Mouse (Mus musculus): ENCODE data around the gene Phf23. TPM values are rescaled to one million over a fixed set of nuclear protein-coding genes. Genes with fewer than 3 reads are reported as not detected.
A peak's percentile ranks its signal among the peaks of the same experiment; 100 is the strongest.

Gene Phf23
- total RNA-seq, 2 experiments from 2014 or later = 54.6 to 57.1 TPM

GRCm38 (mm10) chr11:70020731-70021263 lies 25.2 kb downstream of the Phf23 start:
- peak; percentile 67 to 76 for DNase-seq

DNA sequence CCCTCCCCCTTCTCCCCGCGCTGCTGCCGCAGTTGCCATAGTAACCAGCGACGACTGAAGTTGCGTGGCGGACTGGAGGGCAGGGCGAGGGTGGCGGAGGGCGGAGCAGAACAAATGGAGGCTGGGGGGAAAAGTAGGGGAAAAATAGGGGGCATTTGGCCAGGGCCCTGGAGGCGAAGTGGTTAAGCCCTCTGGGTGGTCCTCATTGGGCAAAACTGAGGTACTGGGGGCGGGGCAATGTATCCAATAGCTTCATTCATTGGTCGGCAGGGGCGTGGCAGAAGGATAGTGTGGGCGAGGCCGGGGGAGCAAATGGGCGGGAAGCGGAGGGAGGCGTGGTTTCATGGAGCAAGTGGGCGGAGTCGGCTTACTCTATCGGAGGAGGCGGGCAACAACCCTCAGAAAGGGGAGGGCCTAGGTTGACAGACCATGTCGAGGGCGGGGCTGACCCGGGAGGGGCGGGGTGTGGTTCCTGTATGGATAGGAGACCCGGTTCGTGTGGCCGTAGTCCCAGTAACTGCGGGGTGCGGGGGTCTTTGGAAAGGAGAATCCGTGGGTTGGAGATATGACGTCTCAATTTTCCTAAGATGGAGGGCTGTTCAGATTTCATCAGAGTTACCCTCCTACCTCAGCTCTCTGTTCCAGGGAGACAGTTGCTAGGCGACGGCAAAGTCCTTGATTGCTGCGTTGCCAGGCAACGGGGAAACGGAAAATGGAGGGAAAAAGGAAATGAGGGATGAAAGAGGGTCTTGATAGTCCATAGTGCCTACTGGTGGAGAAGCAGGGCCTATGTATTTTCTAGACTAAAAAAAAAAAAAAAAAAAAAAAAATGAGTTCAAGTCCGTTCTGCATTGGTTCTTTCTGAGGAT lies 25.9 kb downstream of the Phf23 start:
- peak; percentile 96 to 97 for DNase-seq

GRCm38 (mm10) chr11:70023481-70024150 lies 28.0 kb downstream of the Phf23 start:
- peak in 1 of 2 experiments; percentile 62 for DNase-seq

DNA sequence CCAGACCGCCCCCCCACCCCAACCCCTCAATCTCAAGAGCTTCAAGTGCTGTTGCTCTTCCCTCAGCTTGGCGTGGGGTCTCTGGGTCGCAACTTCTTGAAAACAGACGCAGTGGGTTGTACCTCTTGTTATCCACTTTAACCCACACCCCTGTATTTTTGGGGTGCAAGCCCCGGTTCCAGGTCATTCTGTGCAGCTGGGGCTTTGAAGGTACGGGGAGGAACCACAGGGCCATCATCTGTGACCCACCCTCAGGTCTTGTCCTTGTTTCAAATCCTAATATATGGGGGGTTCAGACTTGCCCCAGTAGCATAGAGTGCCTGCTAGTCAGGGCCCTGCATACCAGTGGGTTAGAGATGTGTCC lies 28.6 kb downstream of the Phf23 start:
- DNase-seq = no peak

DNA sequence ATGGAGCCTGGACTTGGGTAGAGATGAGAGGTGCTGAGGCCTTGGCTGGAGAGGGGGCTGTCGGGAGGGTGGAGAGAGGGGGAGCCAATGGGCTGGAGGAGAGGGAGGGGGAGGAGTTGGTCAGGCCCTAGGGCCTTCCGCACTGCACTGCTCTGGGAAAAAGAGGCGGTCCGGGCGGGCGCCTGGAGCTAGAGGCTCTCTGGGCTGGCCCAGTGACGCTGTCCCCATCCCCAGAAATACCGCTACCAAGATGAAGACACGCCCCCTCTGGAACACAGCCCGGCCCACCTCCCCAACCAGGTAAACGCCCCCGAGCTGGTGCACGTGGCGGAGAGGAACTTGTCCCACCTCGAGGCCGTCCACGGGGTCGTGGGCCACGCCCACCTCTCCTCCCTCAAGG lies 31.1 kb downstream of the Phf23 start:
- DNase-seq = peak in 1 of 2 experiments; percentile 65

DNA sequence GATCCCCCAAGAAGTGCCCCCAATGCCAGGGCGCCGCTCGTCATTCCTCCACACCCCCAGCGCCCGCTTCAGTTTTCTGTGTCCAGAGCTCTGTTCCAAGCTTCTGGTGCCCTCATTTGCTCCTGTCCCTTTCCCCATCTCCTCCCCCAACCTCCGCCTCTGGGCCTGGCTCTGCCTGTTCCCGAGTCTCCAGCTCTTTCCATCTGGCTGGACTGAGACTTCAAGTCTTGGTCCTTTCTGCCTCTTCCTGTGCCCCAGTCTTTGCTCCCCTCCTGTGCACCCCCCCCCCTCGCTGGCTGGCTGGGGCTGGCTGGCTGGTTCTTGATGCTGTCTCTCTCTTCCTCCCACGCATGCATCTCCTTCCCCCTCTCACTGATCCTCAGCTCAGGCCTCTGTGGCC lies 31.8 kb downstream of the Phf23 start:
- no peak for DNase-seq

- DNase-seq = no peak
Measured at GRCm38 (mm10) chr11:70028401-70029129, 33.0 kb downstream of the Phf23 start.

DNA sequence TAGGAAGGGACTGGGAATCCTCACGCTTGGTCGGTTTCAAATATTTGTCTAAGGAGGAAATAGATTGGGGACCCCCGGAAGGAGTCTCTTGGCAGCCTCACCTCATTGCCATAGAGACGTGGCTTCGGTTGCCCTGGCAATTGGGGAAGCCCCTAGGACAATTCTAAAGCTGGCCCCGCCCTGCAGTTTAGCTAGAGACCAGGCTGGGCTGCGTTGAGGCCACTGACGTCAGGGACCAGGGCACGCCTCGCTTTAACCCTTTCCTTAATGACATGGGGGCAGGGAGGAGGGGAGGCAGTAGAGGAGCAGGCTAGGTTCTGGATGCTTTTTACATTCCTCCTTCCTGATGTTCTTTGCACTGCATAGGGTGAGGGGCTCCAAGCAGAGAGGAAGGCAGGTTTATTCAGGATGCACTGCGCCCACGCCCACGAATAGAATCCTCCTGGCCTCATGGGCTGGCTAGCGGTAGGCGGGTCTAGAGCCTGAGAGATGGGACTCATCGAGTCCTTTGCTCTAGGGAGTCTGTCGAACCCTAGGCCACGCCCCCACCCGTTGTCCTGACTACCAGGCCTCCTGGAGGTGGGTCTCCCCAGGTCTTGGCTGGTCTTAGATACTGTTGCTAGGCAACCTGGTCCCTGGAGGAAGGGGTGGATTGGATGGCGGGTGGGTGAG lies 33.7 kb downstream of the Phf23 start:
- peak; percentile 54 to 70 for DNase-seq

- DNase-seq = no peak
Measured at GRCm38 (mm10) chr11:70029829-70030550, 34.4 kb downstream of the Phf23 start.

DNA sequence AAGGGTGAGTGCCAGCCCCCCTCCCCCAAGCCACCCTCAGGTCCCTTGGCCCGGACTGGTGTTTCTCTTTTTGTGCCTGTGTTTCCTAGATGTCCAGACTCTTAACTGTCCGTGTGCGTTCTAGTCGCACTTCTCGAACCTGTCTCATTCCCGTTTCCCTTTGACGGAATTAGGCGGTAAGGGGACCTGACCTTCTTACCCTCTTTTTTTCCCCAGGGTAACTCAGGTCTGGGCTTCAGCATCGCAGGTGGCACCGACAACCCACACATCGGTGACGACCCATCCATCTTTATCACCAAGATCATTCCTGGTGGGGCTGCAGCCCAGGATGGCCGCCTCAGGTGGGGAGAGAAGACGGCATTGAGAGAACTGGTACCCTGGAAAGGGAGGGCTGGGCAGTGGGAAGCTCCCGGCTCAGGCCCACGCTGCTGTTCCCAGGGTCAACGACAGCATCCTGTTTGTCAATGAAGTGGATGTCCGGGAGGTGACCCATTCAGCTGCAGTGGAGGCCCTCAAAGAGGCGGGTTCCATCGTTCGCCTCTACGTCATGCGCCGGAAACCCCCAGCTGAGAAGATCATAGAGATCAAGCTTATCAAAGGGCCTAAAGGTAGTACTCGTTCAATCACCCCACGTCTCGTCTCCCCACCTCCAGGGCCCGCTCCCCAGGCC lies 35.2 kb downstream of the Phf23 start:
- no peak for DNase-seq

DNA sequence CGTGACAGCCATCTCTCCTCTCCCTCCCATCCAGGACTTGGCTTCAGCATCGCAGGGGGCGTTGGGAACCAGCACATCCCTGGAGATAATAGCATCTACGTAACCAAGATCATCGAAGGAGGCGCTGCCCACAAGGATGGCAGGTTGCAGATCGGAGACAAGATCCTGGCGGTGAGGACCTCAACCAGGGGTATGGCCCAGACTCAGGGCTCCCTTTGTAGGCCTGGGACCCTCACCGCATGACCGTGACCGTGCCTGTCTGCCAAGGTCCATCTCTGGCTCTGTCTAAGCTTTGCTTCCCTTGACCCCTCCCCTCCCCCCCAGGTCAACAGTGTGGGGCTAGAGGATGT lies 35.7 kb downstream of the Phf23 start:
- no peak for DNase-seq

GRCm38 (mm10) chr11:70038174-70038573 lies 42.6 kb downstream of the Phf23 start:
- no peak for DNase-seq

GRCm38 (mm10) chr11:70039631-70040030 lies 44.1 kb downstream of the Phf23 start:
- no peak for DNase-seq

DNA sequence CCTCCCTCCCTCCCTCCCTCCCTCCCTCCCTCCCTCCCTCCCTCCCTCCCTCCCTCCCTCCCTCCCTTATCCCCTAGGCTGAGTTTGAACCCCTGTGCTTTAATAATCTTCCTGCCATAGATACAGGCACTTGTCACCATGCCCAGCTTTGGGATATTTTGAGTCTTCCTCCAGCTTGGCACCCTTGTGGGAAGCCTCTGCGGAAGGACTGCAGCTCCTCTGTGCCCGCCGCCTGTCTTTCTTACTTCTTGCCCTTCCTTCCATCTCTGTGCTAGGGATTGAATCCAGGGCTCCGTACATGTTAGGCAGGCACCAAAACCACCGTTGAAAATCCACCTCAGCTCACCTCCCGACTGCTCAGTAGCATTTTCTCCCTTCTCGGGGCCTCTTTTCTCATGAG lies 44.6 kb downstream of the Phf23 start:
- no peak for DNase-seq

DNA sequence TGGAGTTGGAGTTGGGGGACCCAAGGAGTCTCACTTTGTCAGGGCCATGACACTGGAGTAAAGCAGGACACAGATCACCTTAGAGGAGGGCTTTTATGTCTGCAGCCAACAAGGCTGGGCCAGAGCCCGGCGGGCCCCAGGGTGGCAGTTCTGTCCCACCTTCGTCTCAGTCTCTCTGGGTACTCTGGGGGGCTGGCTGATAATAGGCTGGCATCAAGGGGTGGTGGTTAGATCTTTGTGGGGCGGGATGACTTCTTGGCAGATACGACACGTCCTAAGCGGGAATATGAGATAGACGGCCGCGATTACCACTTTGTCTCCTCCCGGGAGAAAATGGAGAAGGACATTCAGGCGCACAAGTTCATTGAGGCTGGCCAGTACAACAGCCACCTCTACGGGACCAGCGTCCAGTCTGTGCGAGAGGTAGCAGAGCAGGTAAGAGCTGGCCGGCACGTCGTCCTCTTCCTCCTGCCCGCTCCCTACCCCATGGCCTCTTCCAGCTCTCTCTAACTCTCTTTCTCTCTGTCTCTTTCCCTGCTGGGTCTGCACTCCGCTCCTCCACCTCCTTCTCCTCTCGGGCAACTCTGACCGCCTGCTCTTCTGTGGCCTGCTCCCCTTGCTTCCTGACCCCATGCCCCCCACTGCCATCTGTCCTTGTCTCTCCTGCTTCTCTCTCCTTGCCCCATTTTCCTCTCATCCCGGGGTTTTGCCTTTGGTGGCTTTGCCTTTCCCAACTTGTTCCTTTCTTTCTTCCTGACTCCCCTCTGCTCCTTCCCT lies 46.9 kb downstream of the Phf23 start:
- no peak for DNase-seq

DNA sequence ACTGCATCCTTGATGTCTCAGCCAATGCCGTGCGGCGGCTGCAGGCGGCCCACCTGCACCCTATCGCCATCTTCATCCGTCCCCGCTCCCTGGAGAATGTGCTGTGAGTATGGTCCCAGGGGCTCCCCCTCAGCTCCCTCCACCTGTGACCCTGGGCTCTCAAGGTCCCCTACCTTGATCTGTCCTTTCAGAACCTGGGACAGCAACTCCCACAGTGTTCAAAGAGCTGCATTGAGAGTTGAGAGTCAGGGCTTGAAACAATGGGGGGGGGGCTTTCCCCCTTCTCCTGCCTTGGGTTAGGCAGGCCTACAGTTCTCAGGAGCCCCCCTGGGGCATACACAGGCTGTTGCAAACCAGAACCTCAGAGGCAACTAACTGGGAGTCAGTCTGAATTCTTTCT lies 48.1 kb downstream of the Phf23 start:
- DNase-seq = no peak

DNA sequence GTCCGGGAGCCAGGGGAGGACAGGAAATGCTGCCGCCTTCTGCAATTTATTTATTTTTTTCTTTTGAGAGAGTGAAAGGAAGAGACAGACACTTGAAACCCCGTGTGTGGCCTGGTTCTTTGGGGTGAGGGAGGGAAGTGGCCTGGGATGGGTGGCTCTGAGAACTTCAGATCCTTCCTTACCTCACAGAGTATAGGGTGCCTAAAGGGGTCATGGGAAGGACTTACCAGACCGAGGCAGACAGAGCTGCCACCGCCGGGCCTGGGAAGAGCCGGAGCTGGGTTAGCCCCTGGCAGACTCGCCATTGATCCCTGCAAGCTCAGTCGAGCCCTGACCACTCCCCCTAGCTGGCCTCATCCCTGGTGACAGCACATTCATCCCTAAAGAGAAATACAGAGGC lies 49.9 kb downstream of the Phf23 start:
- DNase-seq = no peak

- no peak for DNase-seq
Measured at GRCm38 (mm10) chr11:70049366-70049765, 53.8 kb downstream of the Phf23 start.
